Mouse (Mus musculus) liver, adult 2 months (tissue): ENCODE results near the gene Efnb3. TPM values are rescaled to one million over a fixed set of nuclear protein-coding genes. Genes with fewer than 3 reads are reported as not detected.

Experiments
- DNase-seq: peaks from one replicate; pipeline ENCODE4 v3.0.0-alpha.2; 2011; ENCODE audit warnings: low read depth, low spot score; ENCODE audit errors: extremely low read depth
- H3K27ac ChIP-seq: fragments of 200-500 bp; replicated peaks from 2 replicates; pipeline ENCODE4 v1.5.1; 2012; ENCODE audit warnings: low read depth, mild to moderate bottlenecking, control low read depth, inconsistent platforms, low read length; ENCODE audit not compliant: insufficient read depth
- H3K27me3 ChIP-seq: fragments of 200-500 bp; 2 replicates; pipeline ENCODE4 v1.6.1; 2012; ENCODE audit warnings: mild to moderate bottlenecking, moderate library complexity, low read length, inconsistent platforms; ENCODE audit not compliant: control insufficient read depth, insufficient read depth
- H3K36me3 ChIP-seq: fragments of 200-500 bp; 2 replicates; pipeline ENCODE4 v1.6.1; 2012; ENCODE audit warnings: low read length, inconsistent platforms; ENCODE audit not compliant: control insufficient read depth, insufficient read depth
- H3K4me1 ChIP-seq: fragments of 200-500 bp; 2 replicates; pipeline ENCODE4 v1.6.1; 2011; ENCODE audit warnings: low read length; ENCODE audit not compliant: control insufficient read depth, insufficient read depth
- H3K4me3 ChIP-seq: fragments of 200-500 bp; 2 replicates; pipeline ENCODE4 v1.5.1; 2011; ENCODE audit warnings: low read depth, mild to moderate bottlenecking, control low read depth, low read length, moderate library complexity; ENCODE audit not compliant: insufficient read depth
- H3K79me2 ChIP-seq: fragments of 200-500 bp; 2 replicates; pipeline ENCODE4 v1.6.1; 2012; ENCODE audit warnings: inconsistent platforms, mild to moderate bottlenecking, low read length, moderate library complexity; ENCODE audit not compliant: control insufficient read depth, insufficient read depth
- H3K9ac ChIP-seq: fragments of 200-500 bp; 2 replicates; pipeline ENCODE4 v1.6.1; 2012; ENCODE audit warnings: low read depth, mild to moderate bottlenecking, control low read depth, inconsistent platforms, low read length
- CTCF ChIP-seq: fragments of 200-500 bp; IDR thresholded peaks from 2 replicates; pipeline ENCODE4 v1.5.1; 2011; ENCODE audit warnings: low read depth, low read length, control low read depth
- POLR2A ChIP-seq: fragments of 200-500 bp; IDR thresholded peaks from 2 replicates; pipeline ENCODE4 v1.6.1; 2011; ENCODE audit warnings: low read length, control low read depth; ENCODE audit not compliant: insufficient read depth; ENCODE audit errors: extremely low read depth
- WGBS: fragments of 180-500 bp; shearing (Covaris S2); methylation state at CpG from one replicate; pipeline ENCODE4 v1.1.7; 2018; 5-methylcytosine and 5-hydroxymethylcytosine counted together
- polyA plus RNA-seq: library from polyadenylated mRNA; depleted of rRNA; stranded (reverse); fragments of >200 nt; gene quantifications from 2 replicates; pipeline ENCODE4 v1.2.3, GENCODE M21; 2012
- total RNA-seq: library from RNA; depleted of rRNA; stranded (reverse); fragments of >200 nt; gene quantifications from 2 replicates; pipeline ENCODE4 v1.2.3, GENCODE M21; 2014

Gene Efnb3
- total and polyA plus RNA-seq, 2 experiments, result 0.17 TPM; not detected in 1

- H3K4me1 ChIP-seq, result no peaks in the 10 kb centered on the region
- TF ChIP-seq POLR2A, result no peak
- no peak for TF ChIP-seq CTCF
- H3K4me3 ChIP-seq, result no peak overlapping the region
- WGBS, result 42% methylated on average over 6 of the region's 6 CpGs
- H3K9ac ChIP-seq, result no peak overlapping the region
- H3K27me3 ChIP-seq, result peaks cover 4% of the 10 kb centered on the region
- H3K36me3 ChIP-seq, result no peaks in the 10 kb centered on the region
- no peaks in the 10 kb centered on the region for H3K79me2 ChIP-seq
- no peak overlapping the region for H3K27ac ChIP-seq
- no peak for DNase-seq
Observed at GRCm38 (mm10) chr11:69600098-69600497, 40.1 kb upstream of the Efnb3 start.

DNA sequence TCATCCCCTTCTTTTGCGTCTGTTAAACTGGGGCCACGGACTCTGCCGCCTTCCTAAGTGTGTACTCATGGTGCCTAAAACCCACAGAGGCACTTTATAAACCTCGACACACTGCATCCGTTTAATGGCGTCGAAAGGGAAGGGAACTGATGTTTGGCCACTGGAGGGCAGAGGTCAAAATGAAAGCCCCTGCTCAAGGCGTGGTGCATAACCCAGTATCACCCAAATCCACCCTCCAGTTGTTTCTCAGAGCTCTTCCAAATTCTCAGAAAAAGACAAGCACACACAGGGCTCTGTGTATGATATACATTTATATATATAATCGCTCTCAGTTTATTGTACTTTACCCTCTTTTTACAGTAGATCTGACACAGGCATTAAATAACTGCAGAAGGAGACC, 39.4 kb upstream of the Efnb3 start:
- 35% methylated on average over 9 of the region's 9 CpGs for WGBS
- Histone ChIP-seq H3K36me3 (no peaks in the 10 kb centered on the region), H3K4me1 (no peaks in the 10 kb centered on the region), H3K79me2 (no peaks in the 10 kb centered on the region), H3K4me3 (no peak overlapping the region), H3K9ac (no peak overlapping the region), H3K27ac (no peak overlapping the region), H3K27me3 (no peaks in the 10 kb centered on the region)
- no peak for DNase-seq
- no peak for TF ChIP-seq POLR2A
- no peak for TF ChIP-seq CTCF

- H3K27me3 ChIP-seq, result no peaks in the 10 kb centered on the region
- peaks cover 8% of the 10 kb centered on the region for H3K36me3 ChIP-seq
- 97% methylated on average over 6 of the region's 6 CpGs for WGBS
- no peak overlapping the region for H3K9ac ChIP-seq
- H3K79me2 ChIP-seq, result no peaks in the 10 kb centered on the region
- no peaks in the 10 kb centered on the region for H3K4me1 ChIP-seq
- H3K4me3 ChIP-seq, result no peak overlapping the region
- no peak for TF ChIP-seq CTCF
- no peak for TF ChIP-seq POLR2A
- DNase-seq, result no peak
- no peak overlapping the region for H3K27ac ChIP-seq
Observed at GRCm38 (mm10) chr11:69594853-69595252, 34.8 kb upstream of the Efnb3 start.

- Histone ChIP-seq H3K27me3 (no peaks in the 10 kb centered on the region), H3K4me3 (no peak overlapping the region), H3K9ac (no peak overlapping the region), H3K4me1 (no peaks in the 10 kb centered on the region), H3K79me2 (no peaks in the 10 kb centered on the region), H3K36me3 (peaks cover 22% of the 10 kb centered on the region), H3K27ac (no peak overlapping the region)
- TF ChIP-seq CTCF (no peak), POLR2A (no peak)
- DNase-seq, result no peak
- WGBS, result 79% methylated on average over 4 of the region's 4 CpGs
Observed at GRCm38 (mm10) chr11:69592799-69593198, 32.8 kb upstream of the Efnb3 start.

DNA sequence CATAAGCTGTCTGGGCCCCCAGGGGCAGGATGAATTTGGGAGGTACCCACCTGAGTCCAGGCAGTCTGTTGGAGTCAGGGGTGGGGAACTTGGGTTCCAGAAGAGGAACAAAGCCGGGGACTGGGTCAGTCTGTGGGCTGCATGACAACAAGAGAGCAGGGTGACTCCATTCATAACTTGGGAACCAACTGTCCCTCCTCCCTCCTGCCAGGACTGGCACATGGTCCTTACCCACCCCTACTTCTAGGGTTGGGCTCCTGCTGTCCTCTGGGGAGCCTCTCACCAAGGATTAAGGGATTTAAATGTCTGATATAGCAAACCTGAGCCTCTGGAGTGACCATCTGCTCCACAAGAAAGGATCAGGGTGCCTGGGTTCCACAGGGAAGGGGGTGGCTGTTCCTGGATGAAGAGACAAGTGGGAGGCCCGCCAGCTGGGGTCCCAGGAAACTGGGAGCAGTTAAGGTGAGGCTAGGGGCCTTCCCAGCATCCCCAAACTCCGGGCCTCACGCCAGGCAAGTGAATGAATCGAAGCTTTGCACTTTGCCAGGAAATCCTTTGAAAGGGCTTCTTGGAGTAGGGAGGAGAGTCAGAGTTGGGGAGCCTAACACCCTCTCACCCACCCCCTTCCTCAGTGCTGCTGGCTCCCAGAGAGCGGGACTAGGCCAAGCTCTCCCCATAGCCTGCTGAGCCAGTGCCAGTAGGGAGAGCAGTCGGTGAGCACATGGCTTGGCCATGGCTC, 32.1 kb upstream of the Efnb3 start:
- no peak overlapping the region for H3K4me3 ChIP-seq
- TF ChIP-seq POLR2A, result no peak
- no peak overlapping the region for H3K9ac ChIP-seq
- H3K79me2 ChIP-seq, result no peaks in the 10 kb centered on the region
- no peak overlapping the region for H3K27ac ChIP-seq
- no peak for DNase-seq
- WGBS, result 85% methylated on average over 7 of the region's 7 CpGs
- H3K27me3 ChIP-seq, result no peaks in the 10 kb centered on the region
- H3K4me1 ChIP-seq, result no peaks in the 10 kb centered on the region
- H3K36me3 ChIP-seq, result peaks cover 28% of the 10 kb centered on the region

DNA sequence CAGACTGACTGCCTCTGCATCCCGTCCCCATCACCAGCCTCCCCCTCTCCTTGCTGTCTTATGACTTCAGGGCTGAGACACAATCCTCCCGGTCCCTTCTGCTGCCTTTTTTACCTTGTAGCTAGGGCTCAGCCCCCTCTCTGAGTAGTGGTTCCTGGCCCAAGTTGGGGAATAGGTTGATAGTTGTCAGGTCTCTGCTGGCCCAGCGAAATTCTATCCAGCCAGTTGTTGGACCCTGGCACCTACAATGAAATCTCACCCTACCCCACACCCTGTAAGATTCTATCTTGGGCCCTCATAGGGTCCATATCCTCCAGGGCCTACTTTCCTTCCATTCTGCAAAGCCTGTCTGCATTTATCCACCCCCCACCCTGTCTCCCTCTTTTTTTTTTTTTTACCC, 31.4 kb upstream of the Efnb3 start:
- H3K36me3 ChIP-seq, result peaks cover 30% of the 10 kb centered on the region
- WGBS, result 94% methylated on average over 3 of the region's 3 CpGs
- H3K27ac ChIP-seq, result no peak overlapping the region
- no peaks in the 10 kb centered on the region for H3K79me2 ChIP-seq
- H3K4me1 ChIP-seq, result no peaks in the 10 kb centered on the region
- TF ChIP-seq POLR2A (no peak), CTCF (no peak)
- no peak for DNase-seq
- H3K4me3 ChIP-seq, result no peak overlapping the region
- H3K9ac ChIP-seq, result no peak overlapping the region
- H3K27me3 ChIP-seq, result no peaks in the 10 kb centered on the region
